Mouse (Mus musculus): ENCODE measurements around the gene Aurkb. TPM values are rescaled to one million over a fixed set of nuclear protein-coding genes. Genes with fewer than 3 reads are reported as not detected.
A peak's percentile ranks its signal among the peaks of the same experiment; 100 is the strongest.

Gene Aurkb
- polyA plus RNA-seq, 1 experiment from 2014 or later = 61.7 TPM

- H3K36me3 ChIP-seq (ENCODE audit: control insufficient read depth, insufficient read depth, low read length) = no peaks in the 10 kb centered on the region
- H3K4me2 ChIP-seq (ENCODE audit: low read length) = peak overlapping the region; percentile 82
- H3K4me3 ChIP-seq (ENCODE audit: control insufficient read depth in 1 of 2, insufficient read depth in 1 of 2, low read depth in 1 of 2, low read length in 2 of 2) = peak overlapping the region; percentile 29 to 39
- peak overlapping the region; percentile 71 for H3K9ac ChIP-seq (ENCODE audit: low read length)
- no peak for ATAC-seq (ENCODE audit: insufficient number of reproducible peaks, insufficient read depth, low FRiP score, low read depth)
- no peaks in the 10 kb centered on the region for H3K27me3 ChIP-seq (ENCODE audit: control insufficient read depth, insufficient read depth, low read length)
- 2% methylated on average over 29 of the region's 29 CpGs for WGBS
- peaks cover 19 to 37% of the 10 kb centered on the region in 2 experiments for H3K4me1 ChIP-seq (ENCODE audit: control insufficient read depth in 2 of 2, insufficient read depth in 2 of 2, low read length in 2 of 2)
- peak overlapping the region in 1 of 2 experiments; percentile 80; a peak in 1 of 4 replicates for H3K27ac ChIP-seq (replicated peaks in 1 of 2; ENCODE audit: control insufficient read depth in 1 of 2, insufficient read depth in 1 of 2, low read depth in 2 of 2, low read length in 2 of 2)
- no peaks in the 10 kb centered on the region for H3K9me3 ChIP-seq (ENCODE audit: control insufficient read depth, low read length)
Observed at GRCm38 (mm10) chr11:69066163-69066861, 20.9 kb downstream of the Aurkb start.

GRCm38 (mm10) chr11:69066956-69067355, 21.5 kb downstream of the Aurkb start:
- peaks cover 17 to 32% of the 10 kb centered on the region in 2 experiments for H3K4me1 ChIP-seq (ENCODE audit: control insufficient read depth in 2 of 2, insufficient read depth in 2 of 2, low read length in 2 of 2)
- 2% methylated on average over 8 of the region's 8 CpGs for WGBS
- no peaks in the 10 kb centered on the region for H3K9me3 ChIP-seq (ENCODE audit: control insufficient read depth, low read length)
- peak overlapping the region; percentile 80 to 83 for H3K27ac ChIP-seq (replicated peaks in 1 of 2; ENCODE audit: control insufficient read depth in 1 of 2, insufficient read depth in 1 of 2, low read depth in 2 of 2, low read length in 2 of 2)
- no peak for ATAC-seq (ENCODE audit: insufficient number of reproducible peaks, insufficient read depth, low FRiP score, low read depth)
- H3K4me3 ChIP-seq (ENCODE audit: control insufficient read depth in 1 of 2, insufficient read depth in 1 of 2, low read depth in 1 of 2, low read length in 2 of 2) = peak overlapping the region in 1 of 2 experiments; percentile 39; a peak in 2 of 4 replicates
- no peaks in the 10 kb centered on the region for H3K36me3 ChIP-seq (ENCODE audit: control insufficient read depth, insufficient read depth, low read length)
- H3K4me2 ChIP-seq (ENCODE audit: low read length) = peak overlapping the region; percentile 82
- peak overlapping the region; percentile 71 for H3K9ac ChIP-seq (ENCODE audit: low read length)
- no peaks in the 10 kb centered on the region for H3K27me3 ChIP-seq (ENCODE audit: control insufficient read depth, insufficient read depth, low read length)

- peak overlapping the region in 1 of 2 experiments; percentile 17; a peak in 1 of 4 replicates for H3K4me3 ChIP-seq (ENCODE audit: control insufficient read depth in 1 of 2, insufficient read depth in 1 of 2, low read depth in 1 of 2, low read length in 2 of 2)
- ATAC-seq (ENCODE audit: insufficient number of reproducible peaks, insufficient read depth, low FRiP score, low read depth) = no peak
- H3K27me3 ChIP-seq (ENCODE audit: control insufficient read depth, insufficient read depth, low read length) = no peaks in the 10 kb centered on the region
- H3K4me2 ChIP-seq (ENCODE audit: low read length) = peak overlapping the region; percentile 82
- peaks cover 17 to 36% of the 10 kb centered on the region in 2 experiments for H3K4me1 ChIP-seq (ENCODE audit: control insufficient read depth in 2 of 2, insufficient read depth in 2 of 2, low read length in 2 of 2)
- H3K9me3 ChIP-seq (ENCODE audit: control insufficient read depth, low read length) = no peaks in the 10 kb centered on the region
- no peaks in the 10 kb centered on the region for H3K36me3 ChIP-seq (ENCODE audit: control insufficient read depth, insufficient read depth, low read length)
- peak overlapping the region; percentile 80 to 83 for H3K27ac ChIP-seq (replicated peaks in 1 of 2; ENCODE audit: control insufficient read depth in 1 of 2, insufficient read depth in 1 of 2, low read depth in 2 of 2, low read length in 2 of 2)
- WGBS = 5% methylated on average over 6 of the region's 6 CpGs
- peak overlapping the region; percentile 35 for H3K9ac ChIP-seq (ENCODE audit: low read length)
Observed at GRCm38 (mm10) chr11:69067601-69068000, 22.2 kb downstream of the Aurkb start.

- Histone ChIP-seq H3K36me3 (ENCODE audit: control insufficient read depth, insufficient read depth, low read length) (no peaks in the 10 kb centered on the region), H3K9me3 (ENCODE audit: control insufficient read depth, low read length) (no peaks in the 10 kb centered on the region), H3K4me3 (ENCODE audit: control insufficient read depth in 1 of 2, insufficient read depth in 1 of 2, low read depth in 1 of 2, low read length in 2 of 2) (peak overlapping the region; percentile 58 to 62), H3K9ac (ENCODE audit: low read length) (peak overlapping the region; percentile 86), H3K27me3 (ENCODE audit: control insufficient read depth, insufficient read depth, low read length) (no peaks in the 10 kb centered on the region), H3K4me2 (ENCODE audit: low read length) (peak overlapping the region; percentile 74), H3K27ac (replicated peaks in 1 of 2; ENCODE audit: control insufficient read depth in 1 of 2, insufficient read depth in 1 of 2, low read depth in 2 of 2, low read length in 2 of 2) (peak overlapping the region; percentile 83 to 84), H3K4me1 (ENCODE audit: control insufficient read depth in 2 of 2, insufficient read depth in 2 of 2, low read length in 2 of 2) (peaks cover 17 to 32% of the 10 kb centered on the region in 2 experiments)
- 1% methylated on average over 13 of the region's 13 CpGs for WGBS
- no peak for ATAC-seq (ENCODE audit: insufficient number of reproducible peaks, insufficient read depth, low FRiP score, low read depth)
Observed at GRCm38 (mm10) chr11:69070093-69070492, 24.6 kb downstream of the Aurkb start.

GRCm38 (mm10) chr11:69070590-69071222, 25.3 kb downstream of the Aurkb start, which contains the start of gene Tmem107:
TSS of gene Tmem107 (plus strand) at chr11:69070806.
- ATAC-seq (ENCODE audit: insufficient number of reproducible peaks, insufficient read depth, low FRiP score, low read depth) = peak; percentile 88
- H3K4me1 ChIP-seq (ENCODE audit: control insufficient read depth in 2 of 2, insufficient read depth in 2 of 2, low read length in 2 of 2) = peaks cover 17 to 32% of the 10 kb centered on the region in 2 experiments

GRCm38 (mm10) chr11:69071262-69071661, 25.8 kb downstream of the Aurkb start:
- Histone ChIP-seq H3K9ac (ENCODE audit: low read length) (peak overlapping the region; percentile 86), H3K4me3 (ENCODE audit: control insufficient read depth in 1 of 2, insufficient read depth in 1 of 2, low read depth in 1 of 2, low read length in 2 of 2) (peak overlapping the region; percentile 58 to 62), H3K9me3 (ENCODE audit: control insufficient read depth, low read length) (no peaks in the 10 kb centered on the region), H3K4me2 (ENCODE audit: low read length) (peak overlapping the region; percentile 74), H3K4me1 (ENCODE audit: control insufficient read depth in 2 of 2, insufficient read depth in 2 of 2, low read length in 2 of 2) (peaks cover 15 to 32% of the 10 kb centered on the region in 2 experiments), H3K36me3 (ENCODE audit: control insufficient read depth, insufficient read depth, low read length) (no peaks in the 10 kb centered on the region), H3K27ac (replicated peaks in 1 of 2; ENCODE audit: control insufficient read depth in 1 of 2, insufficient read depth in 1 of 2, low read depth in 2 of 2, low read length in 2 of 2) (peak overlapping the region; percentile 4 to 84; a peak in 3 of 4 replicates), H3K27me3 (ENCODE audit: control insufficient read depth, insufficient read depth, low read length) (no peaks in the 10 kb centered on the region)
- no peak for ATAC-seq (ENCODE audit: insufficient number of reproducible peaks, insufficient read depth, low FRiP score, low read depth)
- 26% methylated on average over 9 of the region's 9 CpGs for WGBS

More at GRCm38 (mm10) chr11:69070590-69071222, 25.3 kb downstream of the Aurkb start, which contains the start of gene Tmem107:
- Histone ChIP-seq H3K36me3 (ENCODE audit: control insufficient read depth, insufficient read depth, low read length) (no peaks in the 10 kb centered on the region), H3K4me2 (ENCODE audit: low read length) (peak within 1 kb of the TSS; percentile 74), H3K9ac (ENCODE audit: low read length) (peak within 1 kb of the TSS; percentile 86), H3K27me3 (ENCODE audit: control insufficient read depth, insufficient read depth, low read length) (no peaks in the 10 kb centered on the region), H3K9me3 (ENCODE audit: control insufficient read depth, low read length) (no peaks in the 10 kb centered on the region), H3K27ac (replicated peaks in 1 of 2; ENCODE audit: control insufficient read depth in 1 of 2, insufficient read depth in 1 of 2, low read depth in 2 of 2, low read length in 2 of 2) (peak within 1 kb of the TSS; percentile 83 to 84), H3K4me3 (ENCODE audit: control insufficient read depth in 1 of 2, insufficient read depth in 1 of 2, low read depth in 1 of 2, low read length in 2 of 2) (peak within 1 kb of the TSS; percentile 58 to 62)
- WGBS = under 1% methylated on average over 47 of the region's 47 CpGs

GRCm38 (mm10) chr11:69072234-69072633, 26.8 kb downstream of the Aurkb start:
- Histone ChIP-seq H3K27ac (replicated peaks in 1 of 2; ENCODE audit: control insufficient read depth in 1 of 2, insufficient read depth in 1 of 2, low read depth in 2 of 2, low read length in 2 of 2) (peak overlapping the region in 1 of 2 experiments; percentile 83; a peak in 1 of 4 replicates), H3K36me3 (ENCODE audit: control insufficient read depth, insufficient read depth, low read length) (no peaks in the 10 kb centered on the region), H3K4me3 (ENCODE audit: control insufficient read depth in 1 of 2, insufficient read depth in 1 of 2, low read depth in 1 of 2, low read length in 2 of 2) (peak overlapping the region in 1 of 2 experiments; percentile 31; a peak in 1 of 4 replicates), H3K27me3 (ENCODE audit: control insufficient read depth, insufficient read depth, low read length) (no peaks in the 10 kb centered on the region), H3K4me2 (ENCODE audit: low read length) (peak overlapping the region; percentile 69), H3K9me3 (ENCODE audit: control insufficient read depth, low read length) (no peaks in the 10 kb centered on the region), H3K9ac (ENCODE audit: low read length) (peak overlapping the region; percentile 75), H3K4me1 (ENCODE audit: control insufficient read depth in 2 of 2, insufficient read depth in 2 of 2, low read length in 2 of 2) (peaks cover 8 to 24% of the 10 kb centered on the region in 2 experiments)
- no peak for ATAC-seq (ENCODE audit: insufficient number of reproducible peaks, insufficient read depth, low FRiP score, low read depth)
- WGBS = 81% methylated on average over 11 of the region's 11 CpGs
